In the genomic region with DNA sequence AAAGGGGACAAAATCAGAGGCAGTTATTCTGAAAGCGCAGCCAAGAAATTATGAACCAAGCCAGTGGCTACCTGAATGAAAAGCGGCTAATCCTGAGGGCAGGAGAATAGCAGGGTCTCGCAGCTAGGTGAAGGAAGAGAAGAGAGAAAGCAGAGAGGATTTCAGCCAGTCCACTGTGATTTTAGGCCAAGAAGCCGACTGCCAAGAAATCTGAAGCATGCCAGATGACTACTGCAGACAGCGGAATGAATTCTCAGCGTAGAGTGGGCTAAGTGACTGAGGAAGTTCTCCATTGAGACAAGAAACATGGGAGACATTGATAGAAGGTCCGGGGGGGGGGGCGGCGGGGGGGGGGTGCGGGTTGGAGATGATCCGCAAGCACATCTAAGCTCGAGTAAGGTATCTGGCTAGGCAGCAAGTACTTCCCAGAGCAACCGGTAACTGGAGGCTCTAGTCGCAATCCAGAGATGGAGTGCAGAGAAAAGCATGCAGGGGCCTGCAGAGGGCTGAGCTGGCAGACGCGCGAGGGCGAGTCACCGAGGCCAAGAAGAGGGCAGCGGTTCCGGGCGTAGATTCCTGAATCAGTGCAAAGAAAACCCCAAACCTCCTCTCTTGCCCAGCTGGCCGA, we compare ENCODE assay signal across 8 mouse cellular contexts. TPM values are rescaled to one million over a fixed set of nuclear protein-coding genes. Genes with fewer than 3 reads are reported as not detected.
DNase-seq lines count a peak whose midpoint lies in the region; ATAC-seq and TF ChIP-seq lines count a peak whose summit lies in the region.

No protein-coding gene starts in this region.

- WGBS in forebrain, embryonic 15.5 days = 4% methylated on average over 23 of the region's 23 CpGs

- peak overlapping the region; percentile 37; the same call in 1 of the 2 replicates for H3K27ac ChIP-seq in testis, adult 2 months (ENCODE audit: control insufficient read depth, insufficient read depth, low read depth, low read length)
- peak overlapping the region; percentile 69 for H3K27ac ChIP-seq in forebrain, embryonic 15.5 days (replicated peaks)

- H3K4me1 ChIP-seq in testis, adult 2 months (ENCODE audit: control insufficient read depth, insufficient read depth, low read length) = peaks cover 11% of the 10 kb centered on the region
- H3K4me1 ChIP-seq in forebrain, embryonic 15.5 days = peaks cover 11% of the 10 kb centered on the region

- peak; percentile 24 for ATAC-seq in forebrain, embryonic 15.5 days (replicated peaks)
- peak; percentile 13 for ATAC-seq in megakaryocyte progenitor cell, adult 5-6 weeks (replicated peaks; ENCODE audit: poor library complexity)

- peak; percentile 14 for DNase-seq in adrenal gland, adult 2 months
- no peak for DNase-seq in adrenal gland, postnatal 4 days (ENCODE audit: low spot score in 2 of 2)
- DNase-seq in testis, postnatal 14 days (ENCODE audit: low spot score) = no peak
- peak; percentile 60 for DNase-seq in kidney, postnatal 10 days
- DNase-seq in thymus, postnatal 4 days = no peak

- peak overlapping the region; percentile 96 for H3K4me3 ChIP-seq in testis, adult 2 months (ENCODE audit: control insufficient read depth, low read depth, low read length)
- H3K4me3 ChIP-seq in forebrain, embryonic 15.5 days = peak overlapping the region; percentile 87

- H3K36me3 ChIP-seq in testis, adult 2 months (ENCODE audit: control insufficient read depth, insufficient read depth, low read length) = no peaks in the 10 kb centered on the region
- no peaks in the 10 kb centered on the region for H3K36me3 ChIP-seq in forebrain, embryonic 15.5 days

- no peaks in the 10 kb centered on the region for H3K27me3 ChIP-seq in testis, adult 2 months (ENCODE audit: control insufficient read depth, insufficient read depth, low read length)
- no peaks in the 10 kb centered on the region for H3K27me3 ChIP-seq in forebrain, embryonic 15.5 days

- no peak for TF ChIP-seq POLR2A in testis, adult 2 months (IDR thresholded peaks at IDR 0.05; ENCODE audit: control insufficient read depth, low read depth, low read length)

- TF ChIP-seq CTCF in testis, adult 2 months (IDR thresholded peaks at IDR 0.05; ENCODE audit: control insufficient read depth, insufficient read depth, insufficient replicate concordance, low read depth, low read length) = no peak

- peak overlapping the region; percentile 77 for H3K9ac ChIP-seq in forebrain, embryonic 15.5 days (replicated peaks)

- H3K4me2 ChIP-seq in forebrain, embryonic 15.5 days (replicated peaks) = peak overlapping the region; percentile 77

- no peaks in the 10 kb centered on the region for H3K9me3 ChIP-seq in forebrain, embryonic 15.5 days

RNA-seq across cellular contexts. Expression of a gene that starts 0.7 kb away (rescaled TPM):
- total RNA-seq in adrenal gland, adult 2 months (2021) = 10 to 100 TPM; 15.0 to 18.8 TPM
- polyA plus RNA-seq in adrenal gland, adult 2 months (2012; rRNA removed) = 23.4 and 28.1 TPM in 2 replicates
- 10 to 100 TPM; 26.7 to 30.9 TPM for total RNA-seq in adrenal gland, postnatal 4 days (2021)
- 64.5 and 69.5 TPM in 2 replicates for polyA plus RNA-seq in testis, adult 2 months (2012; rRNA removed)
- 14.5 and 18.2 TPM in 2 replicates for polyA plus RNA-seq in forebrain, embryonic 15.5 days (2015; fragmentation: Nextera tagmentation; extraction: Ambion mirVana)
- 9.7 and 15.5 TPM in 2 replicates for total RNA-seq in megakaryocyte progenitor cell, adult 5-6 weeks (2015)
- 16.2 and 19.8 TPM in 2 replicates for total RNA-seq in megakaryocyte progenitor cell, adult 5-6 weeks (2017)

RNA-seq across cellular contexts. Expression of a gene that starts 10.6 kb away (rescaled TPM):
- 10 to 100 TPM; 22.0 to 27.6 TPM for total RNA-seq in adrenal gland, adult 2 months (2021)
- polyA plus RNA-seq in adrenal gland, adult 2 months (2012; rRNA removed) = 22.9 and 28.7 TPM in 2 replicates
- total RNA-seq in adrenal gland, postnatal 4 days (2021) = 10 to 100 TPM; 34.1 to 36.0 TPM
- polyA plus RNA-seq in testis, adult 2 months (2012; rRNA removed) = 0.75 and 1.8 TPM in 2 replicates
- polyA plus RNA-seq in forebrain, embryonic 15.5 days (2015; fragmentation: Nextera tagmentation; extraction: Ambion mirVana) = 47.2 and 47.4 TPM in 2 replicates
- 29.5 and 31.0 TPM in 2 replicates for total RNA-seq in megakaryocyte progenitor cell, adult 5-6 weeks (2015)
- 33.4 and 44.1 TPM in 2 replicates for total RNA-seq in megakaryocyte progenitor cell, adult 5-6 weeks (2017)

Comparison
In these comparisons a context has a peak if more than half of its experiments do, and no peak if none do; other contexts are left out.
1. DNase-seq: peak in adrenal gland, adult 2 months (single experiment) and kidney, postnatal 10 days (single experiment); none in adrenal gland, postnatal 4 days (0 of 2), testis, postnatal 14 days (single experiment) and thymus, postnatal 4 days (single experiment).